Mouse (Mus musculus) kidney, adult 2 months (tissue): ENCODE data around the gene Camk2d.

ENCODE experiments used
- CTCF ChIP-seq: fragments of 200-500 bp; conservative IDR thresholded peaks from 2 replicates; pipeline ENCODE4 v1.5.1; 2011; ENCODE audit warnings: low read depth, mild to moderate bottlenecking, control low read depth, low read length, moderate library complexity, mixed read lengths; ENCODE audit not compliant: insufficient read depth, insufficient read length
- POLR2A ChIP-seq: fragments of 200-500 bp; IDR thresholded peaks from one replicate; pipeline ENCODE4 v1.6.1; 2011; ENCODE audit warnings: low read depth, low read length, control low read depth

DNA sequence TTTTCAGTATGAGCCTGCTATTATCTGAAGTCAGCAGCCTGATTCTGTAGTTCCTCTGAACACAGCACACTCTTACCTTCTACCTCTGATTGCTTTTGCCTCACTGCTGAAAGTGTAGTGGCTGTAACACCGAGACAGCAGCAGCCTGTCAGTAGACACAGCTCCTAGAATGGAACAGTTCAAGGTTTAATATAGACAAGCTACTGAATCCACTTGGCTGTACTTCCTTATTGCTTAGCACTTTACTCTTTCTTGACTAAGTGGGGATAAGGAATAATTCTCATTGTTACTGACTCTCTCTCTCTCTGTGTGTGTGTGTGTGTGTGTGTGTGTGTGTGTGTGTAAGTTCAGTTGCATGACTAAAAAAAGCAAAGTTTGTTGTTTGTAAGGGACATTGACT lies 42.2 kb downstream of the Camk2d start:
- TF ChIP-seq CTCF (no peak), POLR2A (no peak)
